ENCODE assay signal across 21 mouse cellular contexts in genomic region chr5:116795169-116795568, GRCm38 (mm10).
A peak's percentile ranks its signal among the peaks of the same experiment; 100 is the strongest.
DNase-seq lines count a peak whose midpoint lies in the region; ATAC-seq and TF ChIP-seq lines count a peak whose summit lies in the region.
"Had no signal": no experiment of that assay in that cellular context is flagged by ENCODE, and none has a peak within 500 bp of the region (broad histone marks: within the 10 kb centered on the region; RNA-seq: fewer than 3 reads in every experiment).

No protein-coding gene starts in this region.

- peaks cover 5% of the 10 kb centered on the region; the same call in 1 of the 2 replicates for H3K4me1 ChIP-seq in hindbrain, embryonic 13.5 days (replicated peaks)
- no peaks in the 10 kb centered on the region for H3K4me1 ChIP-seq in hindbrain, embryonic 12.5 days
- no peaks in the 10 kb centered on the region for H3K4me1 ChIP-seq in forebrain, postnatal 0 days (ENCODE audit: insufficient read depth)
- no peaks in the 10 kb centered on the region for H3K4me1 ChIP-seq in heart, embryonic 11.5 days (ENCODE audit: control insufficient read depth, insufficient read depth, low read length)
- H3K4me1 ChIP-seq: embryonic facial prominence, embryonic 12.5 days; limb, embryonic 13.5 days; neural tube, embryonic 13.5 days had no signal

- H3K9me3 ChIP-seq in hindbrain, embryonic 13.5 days, result no peaks in the 10 kb centered on the region
- H3K9me3 ChIP-seq in hindbrain, embryonic 12.5 days (replicated peaks), result no peaks in the 10 kb centered on the region
- H3K9me3 ChIP-seq in forebrain, postnatal 0 days (ENCODE audit: low read length), result no peaks in the 10 kb centered on the region
- no peaks in the 10 kb centered on the region for H3K9me3 ChIP-seq in heart, embryonic 11.5 days (replicated peaks; ENCODE audit: control insufficient read depth, low read length)
- H3K9me3 ChIP-seq: embryonic facial prominence, embryonic 12.5 days; neural tube, embryonic 13.5 days had no signal

- no peak for ATAC-seq in hindbrain, embryonic 13.5 days (ENCODE audit: low FRiP score)
- no peak for ATAC-seq in hindbrain, embryonic 12.5 days (ENCODE audit: low FRiP score)
- ATAC-seq in forebrain, postnatal 0 days, result peak; percentile 82
- ATAC-seq in erythroid progenitor cell, adult 5-6 weeks (replicated peaks; ENCODE audit: low FRiP score, poor library complexity, severe bottlenecking), result no peak
- no peak for ATAC-seq in heart, embryonic 11.5 days (replicated peaks; ENCODE audit: insufficient number of reproducible peaks, low FRiP score, low TSS enrichment)
- ATAC-seq: Patski had no signal

- no peaks in the 10 kb centered on the region for H3K36me3 ChIP-seq in hindbrain, embryonic 13.5 days
- no peaks in the 10 kb centered on the region for H3K36me3 ChIP-seq in hindbrain, embryonic 12.5 days
- no peaks in the 10 kb centered on the region for H3K36me3 ChIP-seq in forebrain, postnatal 0 days (ENCODE audit: insufficient read depth)
- H3K36me3 ChIP-seq in heart, embryonic 11.5 days (ENCODE audit: control insufficient read depth, insufficient read depth, low read length), result no peaks in the 10 kb centered on the region
- H3K36me3 ChIP-seq: embryonic facial prominence, embryonic 12.5 days; limb, embryonic 13.5 days; neural tube, embryonic 13.5 days had no signal

- H3K4me3 ChIP-seq in hindbrain, embryonic 13.5 days, result no peak overlapping the region
- no peak overlapping the region for H3K4me3 ChIP-seq in hindbrain, embryonic 12.5 days
- no peak overlapping the region for H3K4me3 ChIP-seq in forebrain, postnatal 0 days (ENCODE audit: low read depth, low read length)
- no peak overlapping the region for H3K4me3 ChIP-seq in heart, embryonic 11.5 days (ENCODE audit: low read depth, low read length)
- H3K4me3 ChIP-seq: embryonic facial prominence, embryonic 12.5 days; left cerebral cortex, adult 2 months; limb, embryonic 13.5 days; neural tube, embryonic 13.5 days had no signal

- DNase-seq in right cerebral cortex, adult 18-20 months, result peak; percentile 4
- DNase-seq in right cerebral cortex, postnatal 14 days, result no peak
- DNase-seq in forebrain, postnatal 0 days, result peak; percentile 46
- peak; percentile 81 for DNase-seq in retina, postnatal 1 day
- DNase-seq: cerebellum, adult 11-12 months; gastrocnemius, postnatal 10 days; heart, adult 18-20 months; kidney, adult 18-20 months; kidney, postnatal 10 days; thymus, postnatal 25 days had no signal

- no peak for TF ChIP-seq CTCF in forebrain, postnatal 0 days (IDR thresholded peaks at IDR 0.05; ENCODE audit: low read depth)

- H3K9ac ChIP-seq in hindbrain, embryonic 13.5 days, result no peak overlapping the region
- no peak overlapping the region for H3K9ac ChIP-seq in hindbrain, embryonic 12.5 days
- no peak overlapping the region for H3K9ac ChIP-seq in forebrain, postnatal 0 days
- H3K9ac ChIP-seq in heart, embryonic 11.5 days (ENCODE audit: low read depth, low read length), result no peak overlapping the region
- H3K9ac ChIP-seq: embryonic facial prominence, embryonic 12.5 days; limb, embryonic 13.5 days; liver, embryonic 14.5 days; neural tube, embryonic 13.5 days had no signal

- 46% methylated on average over 5 of the region's 5 CpGs for WGBS in hindbrain, embryonic 13.5 days
- 67% methylated on average over 5 of the region's 5 CpGs for WGBS in hindbrain, embryonic 12.5 days
- WGBS in forebrain, postnatal 0 days, result 28% methylated on average over 5 of the region's 5 CpGs
- WGBS in heart, embryonic 11.5 days (ENCODE audit: insufficient replicate concordance), result 34% methylated on average over 5 of the region's 5 CpGs

- H3K27me3 ChIP-seq in hindbrain, embryonic 13.5 days, result no peaks in the 10 kb centered on the region
- H3K27me3 ChIP-seq in hindbrain, embryonic 12.5 days, result no peaks in the 10 kb centered on the region
- H3K27me3 ChIP-seq in forebrain, postnatal 0 days (ENCODE audit: insufficient read depth, low read length), result no peaks in the 10 kb centered on the region
- H3K27me3 ChIP-seq in heart, embryonic 11.5 days (ENCODE audit: control insufficient read depth, insufficient read depth, low read length), result no peaks in the 10 kb centered on the region
- H3K27me3 ChIP-seq: embryonic facial prominence, embryonic 12.5 days; limb, embryonic 13.5 days; neural tube, embryonic 13.5 days; Patski had no signal

- H3K4me2 ChIP-seq in hindbrain, embryonic 13.5 days, result no peak overlapping the region
- H3K4me2 ChIP-seq in hindbrain, embryonic 12.5 days (replicated peaks), result no peak overlapping the region
- H3K4me2 ChIP-seq in forebrain, postnatal 0 days (ENCODE audit: low read depth), result no peak overlapping the region
- no peak overlapping the region for H3K4me2 ChIP-seq in heart, embryonic 11.5 days
- H3K4me2 ChIP-seq: embryonic facial prominence, embryonic 12.5 days; limb, embryonic 13.5 days; neural tube, embryonic 13.5 days had no signal

- 0 out of 2 replicates have a peak overlapping the region, but pooled peaks have one; percentile 58 for H3K27ac ChIP-seq in hindbrain, embryonic 13.5 days
- H3K27ac ChIP-seq in hindbrain, embryonic 12.5 days, result no peak overlapping the region
- H3K27ac ChIP-seq in forebrain, postnatal 0 days (ENCODE audit: low read depth, low read length), result no peak overlapping the region
- H3K27ac ChIP-seq in heart, embryonic 11.5 days (ENCODE audit: low read depth, low read length), result no peak overlapping the region
- H3K27ac ChIP-seq: embryonic facial prominence, embryonic 12.5 days; left cerebral cortex, adult 2 months; limb, embryonic 13.5 days; liver, embryonic 14.5 days; neural tube, embryonic 13.5 days; stomach, postnatal 0 days had no signal
